Mouse (Mus musculus) gastrocnemius, postnatal 14 days (tissue): ENCODE data around the gene Upf2. TPM values are rescaled to one million over a fixed set of nuclear protein-coding genes. Genes with fewer than 3 reads are reported as not detected.
A peak's percentile ranks its signal among the peaks of the same experiment; 100 is the strongest.

Experiments used
- DNase-seq: peaks from one replicate; pipeline ENCODE4 v3.0.0; 2021; ENCODE audit warnings: mixed read lengths
- intact Hi-C: fragments of 180-260 bp; cut with DNase I; formaldehyde crosslinking; loops from one replicate; pipeline ENCODE4 v1.15.1; 2025; ENCODE audit warnings: low total_unique reads
- total RNA-seq, 2 experiments: library from RNA; stranded (reverse); gene quantifications; 2 replicates each; pipeline ENCODE4 v1.2.3; 2021

Upf2 gene
- total RNA-seq, 2 experiments from 2014 or later: 12.1 to 12.8 TPM

DNA sequence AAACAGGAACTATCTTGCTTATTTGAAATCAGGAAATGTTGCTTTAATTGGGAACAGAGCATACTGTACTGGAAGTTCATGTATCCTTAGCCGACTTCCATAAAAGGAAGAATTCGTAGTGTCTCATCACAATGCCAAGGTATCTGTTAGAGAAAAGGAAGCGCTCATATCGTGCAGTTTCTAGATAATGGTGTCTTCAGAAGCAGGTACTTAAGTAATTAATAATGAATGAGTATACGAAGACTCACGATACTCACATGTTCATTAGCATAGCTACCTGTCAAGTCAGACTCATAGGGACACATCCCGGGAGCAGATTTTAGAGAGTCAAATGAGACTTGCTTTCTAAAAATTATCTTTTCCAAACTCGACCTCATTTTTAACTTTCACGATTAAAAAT is 148.2 kb downstream of the Upf2 start:
- intact Hi-C loops: no loop called here

DNA sequence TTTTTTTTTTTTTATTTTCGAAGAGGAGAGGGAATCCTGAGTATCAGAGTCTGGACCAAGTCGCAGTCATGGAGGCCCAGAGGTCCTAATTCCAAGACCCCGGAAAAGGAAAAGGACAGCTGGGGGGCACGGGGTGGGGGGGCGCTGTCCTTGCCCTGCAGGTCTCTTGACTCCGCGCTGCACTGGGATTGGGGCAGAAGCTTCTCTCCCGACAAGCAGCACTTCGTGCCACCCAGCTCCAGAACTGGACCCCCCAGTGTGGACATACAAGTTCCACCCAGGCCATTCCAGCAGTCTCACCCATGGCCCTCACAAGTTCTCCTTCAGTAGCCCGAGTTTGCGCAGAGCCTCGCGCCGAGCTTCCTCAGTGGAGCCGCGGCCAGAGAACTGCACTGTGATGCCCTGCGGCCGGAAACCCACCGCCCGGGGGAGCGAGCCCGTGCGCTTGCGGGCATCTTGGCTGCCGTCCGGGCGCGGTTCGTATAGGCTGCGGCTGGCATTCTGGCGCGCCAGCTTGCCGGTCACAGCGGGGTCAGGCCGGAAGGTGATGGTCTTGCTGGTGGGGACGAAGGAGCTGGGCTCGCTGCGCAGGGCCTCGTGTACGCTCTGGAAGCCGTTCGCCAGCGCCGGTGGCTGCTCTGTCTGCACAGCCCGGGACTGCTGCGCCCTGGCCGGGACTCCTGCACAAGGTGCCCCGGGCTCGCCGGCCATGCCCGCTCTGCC is 148.9 kb downstream of the Upf2 start:
- DNase-seq: peak; percentile 42
- intact Hi-C loops: no loop called here

More for the DNA sequence above, 148.2 kb downstream of the Upf2 start:
- DNase-seq: no peak

DNA sequence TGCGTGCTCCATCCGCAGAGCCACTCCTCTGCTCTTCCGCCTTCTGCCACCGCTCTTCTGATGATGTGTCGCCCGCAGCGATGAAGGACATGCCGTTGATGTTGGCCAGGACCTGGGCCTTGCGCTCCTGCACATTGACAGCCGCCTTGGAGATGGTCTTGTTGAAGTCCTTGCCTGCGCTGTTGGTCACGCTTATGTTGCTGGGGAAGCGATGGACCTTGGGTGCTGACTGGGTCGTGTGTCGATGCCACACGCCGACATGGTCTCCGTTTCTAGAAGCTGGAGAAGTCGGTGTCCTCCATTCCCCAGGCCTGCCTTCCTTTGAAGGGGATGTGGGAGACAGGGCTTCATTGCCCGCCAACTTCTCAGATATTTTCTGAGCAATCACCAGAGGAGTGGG is 149.5 kb downstream of the Upf2 start:
- intact Hi-C loops: no loop called here
- DNase-seq: no peak

DNA sequence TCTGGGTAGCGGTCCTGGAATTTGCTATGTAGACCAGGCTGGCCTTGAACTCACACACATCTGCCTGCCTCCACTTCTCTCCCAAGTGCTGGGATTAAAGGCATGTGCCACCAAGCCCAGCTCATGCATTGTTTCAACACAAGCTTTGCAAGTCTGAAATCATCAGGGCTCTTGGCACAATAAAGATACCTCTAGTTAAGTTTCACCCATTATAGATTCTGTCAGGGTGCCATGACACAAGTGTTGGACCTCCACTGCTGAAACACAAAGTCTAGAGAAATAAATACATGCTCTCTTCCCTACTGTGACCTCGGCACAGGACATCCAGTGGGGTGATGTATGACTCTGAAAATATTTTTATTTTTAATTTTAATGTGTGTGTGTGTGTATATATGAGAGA is 154.2 kb downstream of the Upf2 start:
- no peak for DNase-seq

More for the DNA sequence above, 154.2 kb downstream of the Upf2 start:
- intact Hi-C loops: no loop called here

Other genes with a start within 250 kb of the Upf2 start
- 1 to 10 TPM; 1.7 to 2.3 TPM for gene Camk1d, start 237.0 kb upstream of the Upf2 start, total RNA-seq
- gene Nudt5, start 106.5 kb upstream of the Upf2 start, total RNA-seq: 1 to 10 TPM; 4.9 to 8.2 TPM
- 10 to 100 TPM; 73.1 to 74.2 TPM for gene Cdc123, start 106.3 kb upstream of the Upf2 start, total RNA-seq
- gene Gm13199, start 88.5 kb upstream of the Upf2 start, total RNA-seq: under 1 TPM in 1 of 2 experiments, not detected in 1; 0.40 TPM
- gene Sec61a2, start 56.0 kb upstream of the Upf2 start, total RNA-seq: 10 to 100 TPM; 28.8 to 30.5 TPM
- 1 to 10 TPM; 1.4 to 2.3 TPM for gene Dhtkd1, start 8.7 kb upstream of the Upf2 start, total RNA-seq
- gene Proser2, start 178.7 kb downstream of the Upf2 start, total RNA-seq: 1 to 10 TPM; 2.9 to 3.7 TPM